Mouse (Mus musculus): Measurements from ENCODE around the gene Ddx19b.
"Not testable (repeated sequence)": the region's sequence is repeated elsewhere in the genome, so short reads cannot be mapped to it uniquely, and the experiment has no call there.

The Ddx19b gene

GRCm38 (mm10) chr8:111034276-111034675, 2.7 kb upstream of the Ddx19b start:
- no peak for DNase-seq (ENCODE audit: low spot score)

GRCm38 (mm10) chr8:111033482-111034215, 2.1 kb upstream of the Ddx19b start:
- DNase-seq (ENCODE audit: low spot score): peak; percentile 88

GRCm38 (mm10) chr8:111032916-111033315, 1.4 kb upstream of the Ddx19b start, which contains the start of gene Aars:
Aars (plus strand) TSS chr8:111033144.
- no peak for DNase-seq (ENCODE audit: low spot score)

GRCm38 (mm10) chr8:111030045-111030444, 1.5 kb downstream of the Ddx19b start:
- no peak for DNase-seq (ENCODE audit: low spot score)

GRCm38 (mm10) chr8:111029589-111029988, 2.0 kb downstream of the Ddx19b start:
- no peak for DNase-seq (ENCODE audit: low spot score)

- peak; percentile 58 for DNase-seq (ENCODE audit: low spot score)
Observed at GRCm38 (mm10) chr8:111027391-111027937, 4.1 kb downstream of the Ddx19b start.

- not testable (repeated sequence) for DNase-seq (ENCODE audit: low spot score)
Observed at GRCm38 (mm10) chr8:111026609-111027008, 4.9 kb downstream of the Ddx19b start.

GRCm38 (mm10) chr8:111010230-111010991, 21.1 kb downstream of the Ddx19b start:
- not testable (repeated sequence) for DNase-seq (ENCODE audit: low spot score)

GRCm38 (mm10) chr8:110997547-110998531, 33.7 kb downstream of the Ddx19b start, which contains the start of gene Ddx19a:
Ddx19a (minus strand) TSS chr8:110997800.
- DNase-seq (ENCODE audit: low spot score): peak; percentile 73

- DNase-seq (ENCODE audit: low spot score): no peak
Observed at GRCm38 (mm10) chr8:110996641-110997430, 34.7 kb downstream of the Ddx19b start.

GRCm38 (mm10) chr8:110990017-110990416, 41.5 kb downstream of the Ddx19b start:
- DNase-seq (ENCODE audit: low spot score): no peak

GRCm38 (mm10) chr8:110987805-110988744, 43.5 kb downstream of the Ddx19b start:
- DNase-seq (ENCODE audit: low spot score): no peak

- DNase-seq (ENCODE audit: low spot score): no peak
Observed at GRCm38 (mm10) chr8:110981304-110981703, 50.2 kb downstream of the Ddx19b start.

- not testable (repeated sequence) for DNase-seq (ENCODE audit: low spot score)
Observed at GRCm38 (mm10) chr8:110977987-110978386, 53.6 kb downstream of the Ddx19b start.

GRCm38 (mm10) chr8:110976532-110976931, 55.0 kb downstream of the Ddx19b start:
- DNase-seq (ENCODE audit: low spot score): not testable (repeated sequence)

- peak; percentile 69 for DNase-seq (ENCODE audit: low spot score)
Observed at GRCm38 (mm10) chr8:110969910-110970770, 61.4 kb downstream of the Ddx19b start.

GRCm38 (mm10) chr8:110967326-110967725, 64.2 kb downstream of the Ddx19b start:
- no peak for DNase-seq (ENCODE audit: low spot score)

- DNase-seq (ENCODE audit: low spot score): no peak
Observed at GRCm38 (mm10) chr8:110966586-110966985, 65.0 kb downstream of the Ddx19b start.

GRCm38 (mm10) chr8:110965594-110965993, 66.0 kb downstream of the Ddx19b start:
- DNase-seq (ENCODE audit: low spot score): no peak
